Mouse (Mus musculus) CH12.LX (cell line): ENCODE data around the gene Rasip1. TPM values are rescaled to one million over a fixed set of nuclear protein-coding genes. Genes with fewer than 3 reads are reported as not detected.

Experiments used
- DNase-seq: peaks from one replicate; pipeline ENCODE4 v3.0.0-alpha.2; 2013; ENCODE audit errors: extremely low read depth
- H3K27ac ChIP-seq: 2 replicates; pipeline ENCODE4 v1.5.1; 2012; ENCODE audit warnings: low read depth, mild to moderate bottlenecking, control low read depth, moderate library complexity; ENCODE audit not compliant: insufficient read depth
- H3K27me3 ChIP-seq: replicated peaks from 2 replicates; pipeline ENCODE3; 2012; ENCODE audit warnings: inconsistent platforms
- H3K36me3 ChIP-seq, 2 experiments: replicated peaks in 1 of 2; 2 replicates each; pipeline versions ENCODE3 to v1.6.1; 2012; ENCODE audit warnings: inconsistent platforms in 1 of 2, low read length in 1 of 2, mild to moderate bottlenecking in 1 of 2, mixed read lengths in 1 of 2, moderate library complexity in 1 of 2; ENCODE audit not compliant: control insufficient read depth in 1 of 2, insufficient read depth in 1 of 2
- H3K4me1 ChIP-seq, 2 experiments: 2 replicates each; pipeline ENCODE4 v1.6.1; 2012; ENCODE audit warnings: inconsistent platforms in 1 of 2, moderate library complexity in 1 of 2; ENCODE audit not compliant: insufficient read depth in 2 of 2, control insufficient read depth in 1 of 2
- H3K4me2 ChIP-seq: 2 replicates; pipeline ENCODE4 v1.6.1; 2012; ENCODE audit warnings: low read depth, mild to moderate bottlenecking, control low read depth; ENCODE audit not compliant: poor library complexity, insufficient read depth, severe bottlenecking
- H3K4me3 ChIP-seq, 3 experiments: fragments of 150-350 bp in 1 of 3; sonication (generic) in 1 of 3; replicated peaks in 1 of 3; 2 replicates each; pipeline versions ENCODE3 to v1.5.1; 2011 to 2012; ENCODE audit warnings: low read depth in 2 of 3, low read length in 2 of 3, mild to moderate bottlenecking in 2 of 3, moderate library complexity in 2 of 3, control low read depth in 1 of 3, improper control_type of control experiment in 1 of 3, inconsistent platforms in 1 of 3, mixed read lengths in 1 of 3; ENCODE audit not compliant: poor library complexity in 1 of 3
- H3K79me2 ChIP-seq: replicated peaks from 2 replicates; pipeline ENCODE4 v1.6.1; 2012; ENCODE audit warnings: mild to moderate bottlenecking, moderate library complexity; ENCODE audit not compliant: control insufficient read depth, poor library complexity, insufficient read depth, severe bottlenecking; ENCODE audit errors: extremely low read depth
- H3K9ac ChIP-seq: 2 replicates; pipeline ENCODE4 v1.6.1; 2012; ENCODE audit warnings: low read depth, mild to moderate bottlenecking, control low read depth, moderate library complexity; ENCODE audit not compliant: insufficient read depth
- H3K9me3 ChIP-seq: replicated peaks from 2 replicates; pipeline ENCODE3; 2012; ENCODE audit warnings: low read length, inconsistent platforms, mixed read lengths
- BHLHE40 ChIP-seq: IDR thresholded peaks from 2 replicates; pipeline ENCODE4 v1.6.1; 2011; ENCODE audit warnings: mild to moderate bottlenecking, low read depth, low read length, improper control_type of control experiment
- CHD1 ChIP-seq: IDR thresholded peaks from 2 replicates; pipeline ENCODE4 v1.6.1; 2012; ENCODE audit warnings: low read depth, low read length, improper control_type of control experiment, inconsistent platforms
- CTCF ChIP-seq, 2 experiments: IDR thresholded peaks in 1 of 2; conservative IDR thresholded peaks in 1 of 2; 2 replicates each; pipeline ENCODE4 v1.5.1; 2011 to 2012; ENCODE audit warnings: low read depth in 2 of 2, low read length in 2 of 2, improper control_type of control experiment in 1 of 2, inconsistent platforms in 1 of 2, mild to moderate bottlenecking in 1 of 2, moderate library complexity in 1 of 2
- ELF1 ChIP-seq: IDR thresholded peaks from 2 replicates; pipeline ENCODE4 v1.6.1; 2014; ENCODE audit warnings: low read depth, mild to moderate bottlenecking, inconsistent platforms, low read length, improper control_type of control experiment
- EP300 ChIP-seq: IDR thresholded peaks from 2 replicates; pipeline ENCODE4 v1.6.1; 2011; ENCODE audit warnings: low read length, improper control_type of control experiment
- ETS1 ChIP-seq: conservative IDR thresholded peaks from 2 replicates; pipeline ENCODE4 v1.6.1; 2012; ENCODE audit warnings: low read depth, mild to moderate bottlenecking, inconsistent platforms, low read length, improper control_type of control experiment, moderate library complexity
- HCFC1 ChIP-seq: IDR thresholded peaks from 2 replicates; pipeline ENCODE4 v1.6.1; 2012; ENCODE audit warnings: low read depth, mild to moderate bottlenecking, inconsistent platforms, low read length, improper control_type of control experiment
- IRF4 ChIP-seq: IDR thresholded peaks from 2 replicates; pipeline ENCODE4 v1.6.1; 2014; ENCODE audit warnings: low read depth, mild to moderate bottlenecking, inconsistent platforms, low read length, improper control_type of control experiment
- JUN ChIP-seq: IDR thresholded peaks from 2 replicates; pipeline ENCODE4 v1.6.1; 2011; ENCODE audit warnings: low read depth, mild to moderate bottlenecking, low read length, improper control_type of control experiment, moderate library complexity; ENCODE audit not compliant: insufficient read depth
- MAX ChIP-seq: IDR thresholded peaks from 2 replicates; pipeline ENCODE4 v1.6.1; 2011; ENCODE audit warnings: low read length, improper control_type of control experiment
- MAZ ChIP-seq: IDR thresholded peaks from 2 replicates; pipeline ENCODE4 v1.6.1; 2012; ENCODE audit warnings: low read depth, mild to moderate bottlenecking, inconsistent platforms, low read length, improper control_type of control experiment, moderate library complexity
- MEF2A ChIP-seq: IDR thresholded peaks from 2 replicates; pipeline ENCODE4 v1.6.1; 2014; ENCODE audit warnings: low read depth, mild to moderate bottlenecking, inconsistent platforms, low read length, improper control_type of control experiment, borderline replicate concordance
- MXI1 ChIP-seq: IDR thresholded peaks from 2 replicates; pipeline ENCODE4 v1.6.1; 2011; ENCODE audit warnings: mild to moderate bottlenecking, low read depth, low read length, improper control_type of control experiment
- MYC ChIP-seq: IDR thresholded peaks from 2 replicates; pipeline ENCODE4 v1.6.1; 2011; ENCODE audit warnings: low read depth, mild to moderate bottlenecking, improper control_type of control experiment, low read length
- NELFE ChIP-seq: IDR thresholded peaks from 2 replicates; pipeline ENCODE4 v1.6.1; 2011; ENCODE audit warnings: low read depth, low read length, improper control_type of control experiment
- RAD21 ChIP-seq: IDR thresholded peaks from 2 replicates; pipeline ENCODE4 v1.6.1; 2011; ENCODE audit warnings: low read depth, mild to moderate bottlenecking, low read length, improper control_type of control experiment, moderate library complexity
- RCOR1 ChIP-seq: conservative IDR thresholded peaks from 2 replicates; pipeline ENCODE4 v1.6.1; 2012; ENCODE audit warnings: low read depth, mild to moderate bottlenecking, inconsistent platforms, low read length, improper control_type of control experiment
- SIN3A ChIP-seq: IDR thresholded peaks from 2 replicates; pipeline ENCODE4 v1.6.1; 2012; ENCODE audit warnings: low read length, improper control_type of control experiment, inconsistent platforms
- TBP ChIP-seq: conservative IDR thresholded peaks from 2 replicates; pipeline ENCODE4 v1.6.1; 2011; ENCODE audit warnings: low read depth, low read length, improper control_type of control experiment
- TCF12 ChIP-seq: IDR thresholded peaks from 2 replicates; pipeline ENCODE4 v1.6.1; 2014; ENCODE audit warnings: low read depth, mild to moderate bottlenecking, inconsistent platforms, low read length, improper control_type of control experiment
- USF1 ChIP-seq: IDR thresholded peaks from 2 replicates; pipeline ENCODE4 v1.6.1; 2014; ENCODE audit warnings: low read depth, mild to moderate bottlenecking, inconsistent platforms, low read length, improper control_type of control experiment
- USF2 ChIP-seq: conservative IDR thresholded peaks from 2 replicates; pipeline ENCODE4 v1.6.1; 2011; ENCODE audit warnings: low read depth, low read length, improper control_type of control experiment
- ZKSCAN1 ChIP-seq: IDR thresholded peaks from 2 replicates; pipeline ENCODE4 v1.6.1; 2012; ENCODE audit warnings: low read depth, inconsistent platforms, low read length, improper control_type of control experiment, borderline replicate concordance
- ZNF384 ChIP-seq: IDR thresholded peaks from 2 replicates; pipeline ENCODE4 v1.6.1; 2012; ENCODE audit warnings: low read depth, low read length, improper control_type of control experiment, inconsistent platforms
- dilution Hi-C: fragments of 300-500 bp; cut with MboI; formaldehyde crosslinking; loops from 2 replicates; pipeline ENCODE4 v1.14.3; 2020; ENCODE audit warnings: low sequenced_read_pairs; ENCODE audit not compliant: extremely low pct_unique_long_range_greater_than_20kb, extremely low pct_ligation_motif_present
- in situ Hi-C: fragments of 300-500 bp; cut with MboI; formaldehyde crosslinking; loops from 3 replicates; pipeline ENCODE4 v1.14.3; 2019; ENCODE audit warnings: low sequenced_read_pairs, low pct_ligation_motif_present, low pct_unique_long_range_greater_than_20kb, mixed read lengths
- polyA plus RNA-seq: library from polyadenylated mRNA; unstranded; fragments of >175 nt; gene quantifications from 2 replicates; pipeline ENCODE4 v1.2.1, GENCODE M21; 2012; ENCODE audit warnings: low read depth; ENCODE audit not compliant: insufficient read length
- total RNA-seq, 2 experiments: library from RNA; depleted of rRNA; stranded (reverse); fragments of 300-350 nt in 1 of 2; fragments of >200 nt in 1 of 2; gene quantifications; 2 replicates each; pipeline ENCODE4 v1.2.3; 2012 to 2014

Rasip1 gene
- total and polyA plus RNA-seq, 3 experiments: 0.46 to 2.9 (median 0.77) TPM

DNA sequence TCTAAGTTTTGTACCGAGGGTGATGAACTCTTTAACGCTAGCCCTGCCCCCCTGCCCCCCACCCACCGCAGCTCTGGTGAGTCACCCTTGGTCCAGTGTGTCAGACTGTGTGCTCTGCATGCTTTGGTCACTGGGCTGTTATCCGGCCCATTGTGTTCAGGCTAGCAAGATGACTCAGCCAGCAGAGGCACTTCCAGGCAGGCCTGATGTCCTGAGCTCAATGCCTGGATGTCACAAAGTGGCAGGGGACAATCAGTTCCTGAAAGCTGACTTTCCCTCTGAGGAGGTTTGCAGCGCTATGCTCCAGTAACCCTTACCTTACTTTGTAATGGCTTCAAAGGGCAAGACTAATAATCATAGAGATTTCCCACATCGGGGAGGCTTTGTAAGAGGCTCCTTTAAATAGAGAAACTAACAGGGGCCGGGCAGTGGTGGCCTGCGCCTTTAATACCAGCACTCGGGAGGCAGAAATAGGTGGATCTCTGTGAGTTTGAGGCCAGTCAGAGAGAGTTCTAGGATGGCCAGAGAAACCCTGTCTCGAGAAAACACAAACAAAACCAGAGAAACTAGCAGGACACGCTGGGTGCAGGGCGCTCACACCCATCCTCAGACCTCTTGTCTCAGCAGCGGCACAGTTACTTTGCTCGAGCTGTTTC, 52.8 kb downstream of the Rasip1 start:
- dilution Hi-C loops (no loop called here), in situ Hi-C loops (loop anchor here (5.0 to 10.0 kb wide), 3 partner anchors 43 to 215 kb away; partner anchors contain the start of genes Bax and Mamstr)
- TF ChIP-seq RCOR1 (no peak), USF1 (no peak), ETS1 (peak; percentile 47), IRF4 (peak; percentile 39; the same call in 1 of the 2 replicates), NELFE (no peak), BHLHE40 (peak; percentile 83), MXI1 (no peak), USF2 (no peak), MAZ (0 out of 2 replicates have a peak, but pooled peaks have one; percentile 14), TCF12 (no peak), EP300 (no peak), RAD21 (no peak)
- Histone ChIP-seq H3K79me2 (no peaks in the 10 kb centered on the region), H3K4me1 (peaks cover 34 to 66% of the 10 kb centered on the region in 2 experiments), H3K27me3 (no peaks in the 10 kb centered on the region), H3K27ac (peak overlapping the region; percentile 18; the same call in 1 of the 2 replicates), H3K36me3 (no peaks in the 10 kb centered on the region), H3K9me3 (no peaks in the 10 kb centered on the region), H3K9ac (peak overlapping the region; percentile 7; the same call in 1 of the 2 replicates), H3K4me3 (no peak overlapping the region), H3K4me2 (peak overlapping the region; percentile 19; the same call in 1 of the 2 replicates)
- peak; percentile 32 for DNase-seq

DNA sequence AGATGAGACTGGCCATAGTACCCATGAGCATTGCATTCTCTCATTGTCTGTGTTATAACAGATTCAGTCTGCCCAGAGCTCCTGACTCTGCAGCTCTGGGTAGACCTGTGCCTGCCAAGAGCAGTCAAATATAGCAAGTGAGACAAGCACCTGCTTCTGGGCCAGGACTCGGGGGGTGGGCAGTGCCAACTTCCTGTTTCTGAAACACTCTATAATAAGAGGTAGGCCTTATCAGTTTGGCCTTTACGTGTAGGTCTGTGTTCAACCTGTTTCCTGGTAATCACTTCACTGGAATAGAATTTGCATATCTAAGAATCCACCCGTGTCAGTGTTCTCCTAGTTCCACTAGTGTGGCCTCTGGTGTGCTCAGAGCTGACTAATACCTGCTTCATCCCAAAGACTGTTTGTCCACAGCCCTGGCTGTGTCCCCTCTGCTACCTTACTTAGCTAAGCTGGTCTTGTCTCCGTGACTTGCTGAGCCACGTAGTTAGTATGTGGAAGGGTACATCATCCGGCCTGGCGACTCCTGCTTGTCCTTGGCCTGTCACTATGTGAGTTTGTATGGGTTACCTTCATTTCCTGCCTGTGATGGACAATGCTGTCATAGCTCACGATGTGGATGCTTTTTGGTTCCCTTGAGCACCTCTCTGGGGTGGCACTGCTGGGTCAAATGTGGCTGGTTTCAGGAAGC, 53.9 kb downstream of the Rasip1 start:
- no peaks in the 10 kb centered on the region for H3K79me2 ChIP-seq
- TF ChIP-seq IRF4 (peak; percentile 30; the same call in 1 of the 2 replicates), HCFC1 (0 out of 2 replicates have a peak, but pooled peaks have one; percentile 15), TBP (0 out of 2 replicates have a peak, but pooled peaks have one; percentile 15), ZKSCAN1 (no peak), MYC (peak; percentile 62; the same call in 1 of the 2 replicates), MAX (peak; percentile 90), BHLHE40 (peak; percentile 43; the same call in 1 of the 2 replicates), EP300 (peak; percentile 51; the same call in 1 of the 2 replicates), JUN (no peak), CHD1 (0 out of 2 replicates have a peak, but pooled peaks have one; percentile 26), CTCF (conservative IDR thresholded peaks at IDR 0.05 in 1 of 2, IDR thresholded peaks at IDR 0.05 in 1 of 2; ENCODE audit: low read depth in 2 of 2, low read length in 2 of 2) (no peak), ETS1 (0 out of 2 replicates have a peak, but pooled peaks have one; percentile 29), ZNF384 (no peak), SIN3A (peak; percentile 45; the same call in 1 of the 2 replicates), MXI1 (peak; percentile 68; the same call in 1 of the 2 replicates), MEF2A (peak; percentile 65; the same call in 1 of the 2 replicates), TCF12 (peak; percentile 61), ELF1 (peak; percentile 58)
- TF ChIP-seq, all 38 proteins: peak for 14
- H3K9ac ChIP-seq: no peak overlapping the region
- dilution Hi-C loops: no loop called here
- no peak overlapping the region for H3K4me2 ChIP-seq
- in situ Hi-C loops: loop anchor here (5.0 to 10.0 kb wide), 3 partner anchors 44 to 216 kb away; partner anchors contain the start of genes Bax and Mamstr
- peak overlapping the region; percentile 81 for H3K27ac ChIP-seq
- no peaks in the 10 kb centered on the region for H3K36me3 ChIP-seq
- no peaks in the 10 kb centered on the region for H3K27me3 ChIP-seq
- H3K4me1 ChIP-seq: peaks cover 34 to 68% of the 10 kb centered on the region in 2 experiments
- peak overlapping the region in 1 of 3 experiments; percentile 28 for H3K4me3 ChIP-seq
- no peaks in the 10 kb centered on the region for H3K9me3 ChIP-seq
- peak; percentile 72 for DNase-seq
